ENCODE assay signal across 19 mouse cellular contexts in the genomic region with DNA sequence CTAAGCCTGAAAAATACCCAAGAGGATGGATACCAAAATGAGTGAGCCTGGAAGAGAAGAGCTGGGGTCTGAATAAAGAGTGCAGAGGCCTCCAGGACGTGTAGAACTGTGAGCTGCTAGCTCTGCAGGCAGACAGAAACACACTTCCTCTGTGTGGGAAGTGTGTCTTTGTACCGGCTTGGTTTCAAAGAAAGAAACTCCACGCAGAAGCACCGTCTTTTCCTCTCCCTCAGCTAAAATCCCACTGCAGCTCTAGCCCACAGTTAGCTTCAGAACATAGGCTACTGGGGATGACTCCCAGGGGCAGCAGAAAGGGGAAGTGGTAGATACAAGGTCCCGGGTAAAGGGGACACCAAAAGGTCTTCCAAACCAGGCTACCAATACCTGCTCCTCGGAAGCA. TPM values are rescaled to one million over a fixed set of nuclear protein-coding genes. Genes with fewer than 3 reads are reported as not detected.
DNase-seq lines count a peak whose midpoint lies in the region; ATAC-seq and TF ChIP-seq lines count a peak whose summit lies in the region.
"Had no signal": no experiment of that assay in that cellular context is flagged by ENCODE, and none has a peak within 500 bp of the region (broad histone marks: within the 10 kb centered on the region; RNA-seq: fewer than 3 reads in every experiment).

No protein-coding gene starts in this region.

- peak overlapping the region; percentile 24; the same call in 1 of the 2 replicates for H3K27ac ChIP-seq in layer of hippocampus, adult 2 months
- no peak overlapping the region for H3K27ac ChIP-seq in hindbrain, embryonic 16.5 days (ENCODE audit: low read depth, low read length)
- H3K27ac ChIP-seq: embryonic facial prominence, embryonic 13.5 days; heart, embryonic 13.5 days; hindbrain, embryonic 15.5 days had no signal

- no peak overlapping the region for H3K4me2 ChIP-seq in hindbrain, embryonic 16.5 days (ENCODE audit: low read length)
- H3K4me2 ChIP-seq: embryonic facial prominence, embryonic 13.5 days; heart, embryonic 13.5 days; hindbrain, embryonic 15.5 days had no signal

- DNase-seq in layer of hippocampus, adult 2 months (ENCODE audit: low spot score in 2 of 2): no peak
- no peak for DNase-seq in layer of hippocampus, adult 11-12 months (ENCODE audit: low spot score)
- DNase-seq in right cerebral cortex, adult 18-20 months: peak; percentile 39
- no peak for DNase-seq in right cerebral cortex, postnatal 10 days (ENCODE audit: low spot score in 2 of 2)
- DNase-seq: adrenal gland, adult 8-10 months; adrenal gland, postnatal 36 days; cerebellum, adult 11 months; cerebellum, adult 8-10 months; cerebellum, postnatal 14 days; gastrocnemius, postnatal 10 days; heart, postnatal 36 days had no signal

- no peaks in the 10 kb centered on the region for H3K27me3 ChIP-seq in hindbrain, embryonic 16.5 days (replicated peaks; ENCODE audit: control insufficient read depth, insufficient read depth, low read length)
- H3K27me3 ChIP-seq: embryonic facial prominence, embryonic 13.5 days; heart, embryonic 13.5 days; hindbrain, embryonic 15.5 days had no signal

- H3K9me3 ChIP-seq in hindbrain, embryonic 16.5 days (ENCODE audit: control insufficient read depth, low read length): no peaks in the 10 kb centered on the region
- H3K9me3 ChIP-seq: embryonic facial prominence, embryonic 13.5 days; heart, embryonic 13.5 days; hindbrain, embryonic 15.5 days had no signal

- ATAC-seq in granulocyte monocyte progenitor cell, adult 5-6 weeks (replicated peaks; ENCODE audit: poor library complexity, severe bottlenecking): peak; percentile 14; the same call in 1 of the 2 replicates
- ATAC-seq in hindbrain, embryonic 16.5 days: no peak
- ATAC-seq: forebrain, embryonic 14.5 days; inflammation-experienced regulatory T-cells, adult 6 months had no signal

- H3K9ac ChIP-seq in hindbrain, embryonic 16.5 days (ENCODE audit: low read depth, low read length): no peak overlapping the region
- H3K9ac ChIP-seq: embryonic facial prominence, embryonic 13.5 days; heart, embryonic 13.5 days; hindbrain, embryonic 15.5 days had no signal

- TF ChIP-seq CTCF in layer of hippocampus, adult 2 months (conservative IDR thresholded peaks at IDR 0.05): no peak

- H3K36me3 ChIP-seq in hindbrain, embryonic 16.5 days (ENCODE audit: control insufficient read depth, insufficient read depth, low read length): peaks cover 25% of the 10 kb centered on the region

- peaks cover 3% of the 10 kb centered on the region for H3K4me1 ChIP-seq in hindbrain, embryonic 16.5 days (ENCODE audit: control insufficient read depth, insufficient read depth, low read depth, low read length)

- WGBS in hindbrain, embryonic 16.5 days: 88% methylated on average over 6 of the region's 6 CpGs

- H3K4me3 ChIP-seq in layer of hippocampus, adult 2 months: no peak overlapping the region
- no peak overlapping the region for H3K4me3 ChIP-seq in hindbrain, embryonic 16.5 days (ENCODE audit: low read length)
- H3K4me3 ChIP-seq: embryonic facial prominence, embryonic 13.5 days; heart, embryonic 13.5 days; hindbrain, embryonic 15.5 days had no signal

RNA-seq across cellular contexts. Expression of gene Txlna, which starts 4.3 kb away (rescaled TPM):
- 10 to 100 TPM; 49.7 to 51.3 TPM for total RNA-seq in layer of hippocampus, adult 2 months (2021)
- total RNA-seq in granulocyte monocyte progenitor cell, adult 5-6 weeks (2014; fragmentation: Nextera tagmentation): 40.9 and 50.2 TPM in 2 replicates
- 106 and 107 TPM in 2 replicates for total RNA-seq in granulocyte monocyte progenitor cell, adult 5-6 weeks (2017)
- polyA plus RNA-seq in hindbrain, embryonic 16.5 days (2015; fragmentation: Nextera tagmentation; extraction: Ambion mirVana): 39.7 and 46.0 TPM in 2 replicates

RNA-seq across cellular contexts. Expression of gene Ccdc28b, which starts 21.5 kb away (rescaled TPM):
- 10 to 100 TPM; 70.2 to 81.0 TPM for total RNA-seq in layer of hippocampus, adult 2 months (2021)
- total RNA-seq in granulocyte monocyte progenitor cell, adult 5-6 weeks (2014; fragmentation: Nextera tagmentation): 44.7 and 57.5 TPM in 2 replicates
- total RNA-seq in granulocyte monocyte progenitor cell, adult 5-6 weeks (2017): 53.4 and 65.8 TPM in 2 replicates
- polyA plus RNA-seq in hindbrain, embryonic 16.5 days (2015; fragmentation: Nextera tagmentation; extraction: Ambion mirVana): 160 and 169 TPM in 2 replicates

RNA-seq across cellular contexts. Expression of gene Iqcc, which starts 26.3 kb away (rescaled TPM):
- total RNA-seq in layer of hippocampus, adult 2 months (2021): 10 to 100 TPM; 31.5 to 34.3 TPM
- 22.0 and 26.0 TPM in 2 replicates for total RNA-seq in granulocyte monocyte progenitor cell, adult 5-6 weeks (2014; fragmentation: Nextera tagmentation)
- 15.0 and 15.7 TPM in 2 replicates for total RNA-seq in granulocyte monocyte progenitor cell, adult 5-6 weeks (2017)
- polyA plus RNA-seq in hindbrain, embryonic 16.5 days (2015; fragmentation: Nextera tagmentation; extraction: Ambion mirVana): 27.6 and 33.4 TPM in 2 replicates

RNA-seq across cellular contexts. Expression of gene Kpna6, which starts 27.4 kb away (rescaled TPM):
- 10 to 100 TPM; 88.7 to 97.9 TPM for total RNA-seq in layer of hippocampus, adult 2 months (2021)
- 41.0 and 61.4 TPM in 2 replicates for total RNA-seq in granulocyte monocyte progenitor cell, adult 5-6 weeks (2014; fragmentation: Nextera tagmentation)
- 20.4 and 26.4 TPM in 2 replicates for total RNA-seq in granulocyte monocyte progenitor cell, adult 5-6 weeks (2017)
- polyA plus RNA-seq in hindbrain, embryonic 16.5 days (2015; fragmentation: Nextera tagmentation; extraction: Ambion mirVana): 18.2 and 20.3 TPM in 2 replicates

RNA-seq across cellular contexts. Expression of gene Dcdc2b, which starts 31.1 kb away (rescaled TPM):
- 1 to 10 TPM; 5.7 to 7.4 TPM for total RNA-seq in layer of hippocampus, adult 2 months (2021)
- 1.1 and 4.0 TPM in 2 replicates for total RNA-seq in granulocyte monocyte progenitor cell, adult 5-6 weeks (2014; fragmentation: Nextera tagmentation)
- not detected in 2 replicates for total RNA-seq in granulocyte monocyte progenitor cell, adult 5-6 weeks (2017)
- 2.1 and 3.9 TPM in 2 replicates for polyA plus RNA-seq in hindbrain, embryonic 16.5 days (2015; fragmentation: Nextera tagmentation; extraction: Ambion mirVana)
- total RNA-seq: common myeloid progenitor, adult 5-6 weeks had no signal
